Mouse (Mus musculus) liver, embryonic 14.5 days (tissue): ENCODE data around the gene Cdc42ep2. TPM values are rescaled to one million over a fixed set of nuclear protein-coding genes. Genes with fewer than 3 reads are reported as not detected.
A peak's percentile ranks its signal among the peaks of the same experiment; 100 is the strongest.

Experiments
- ATAC-seq: fragments of 200-750 bp; cut with Nextera tagmentation; 2 replicates; pipeline ENCODE4 v1.8.0; 2017; ENCODE audit warnings: moderate number of reproducible peaks, mild to moderate bottlenecking, moderate library complexity; ENCODE audit not compliant: insufficient read depth
- DNase-seq, 3 experiments: peaks; one replicate each; pipeline ENCODE4 v3.0.0-alpha.2; 2012 to 2013; ENCODE audit warnings: low read depth in 3 of 3, low spot score in 3 of 3
- H3K27ac ChIP-seq: fragments of 300-500 bp; sonication (generic); 2 replicates; pipeline ENCODE4 v1.5.1; 2014; ENCODE audit warnings: moderate library complexity, mild to moderate bottlenecking, control low read depth, inconsistent platforms
- H3K27me3 ChIP-seq: fragments of 300-500 bp; sonication (generic); 2 replicates; pipeline ENCODE4 v1.6.1; 2014; ENCODE audit warnings: mild to moderate bottlenecking, low read length, moderate library complexity; ENCODE audit not compliant: control insufficient read depth, insufficient read depth
- H3K36me3 ChIP-seq: fragments of 300-500 bp; sonication (generic); replicated peaks from 2 replicates; pipeline ENCODE4 v1.6.1; 2014; ENCODE audit warnings: low read depth; ENCODE audit not compliant: control insufficient read depth, insufficient read depth
- H3K4me1 ChIP-seq, 2 experiments: fragments of 200-500 bp in 1 of 2; fragments of 300-500 bp in 1 of 2; sonication (generic) in 1 of 2; replicated peaks; 2 replicates each; pipeline ENCODE4 v1.6.1; 2012 to 2014; ENCODE audit warnings: antibody characterized with exemption in 1 of 2, inconsistent platforms in 1 of 2, low read length in 1 of 2; ENCODE audit not compliant: control insufficient read depth in 2 of 2, insufficient read depth in 2 of 2
- H3K4me2 ChIP-seq: fragments of 300-500 bp; sonication (generic); 2 replicates; pipeline ENCODE4 v1.6.1; 2014; ENCODE audit warnings: low read depth, mild to moderate bottlenecking, control low read depth, moderate library complexity
- H3K4me3 ChIP-seq, 2 experiments: fragments of 200-500 bp in 1 of 2; fragments of 300-500 bp in 1 of 2; sonication (generic) in 1 of 2; 2 replicates each; pipeline ENCODE4 v1.5.1; 2012 to 2014; ENCODE audit warnings: low read depth in 2 of 2, low read length in 2 of 2, mild to moderate bottlenecking in 2 of 2, control low read depth in 1 of 2, inconsistent platforms in 1 of 2, moderate library complexity in 1 of 2; ENCODE audit not compliant: insufficient read depth in 1 of 2
- H3K9ac ChIP-seq: fragments of 300-500 bp; sonication (generic); replicated peaks from 2 replicates; pipeline ENCODE4 v1.6.1; 2014; ENCODE audit warnings: mild to moderate bottlenecking, control low read depth, moderate library complexity
- H3K9me3 ChIP-seq: fragments of 300-500 bp; sonication (generic); 2 replicates; pipeline ENCODE4 v1.6.1; 2016; ENCODE audit warnings: low read length, mixed read lengths; ENCODE audit not compliant: control insufficient read depth
- CTCF ChIP-seq: IDR thresholded peaks from 2 replicates; pipeline ENCODE4 v1.5.1; 2016; ENCODE audit warnings: antibody characterized with exemption, low read depth, control low read depth
- EP300 ChIP-seq: IDR thresholded peaks from 2 replicates; pipeline ENCODE4 v1.6.1; 2016; ENCODE audit warnings: antibody characterized with exemption, low read depth
- whole genome bisulfite sequencing: fragments of 180-500 bp; shearing (Covaris S2); extraction: QIAGEN DNeasy Blood & Tissue Kit; methylation state at CpG from one replicate; pipeline ENCODE4 v1.1.7; 2014; ENCODE audit not compliant: insufficient replicate concordance; 5-methylcytosine and 5-hydroxymethylcytosine counted together
- polyA plus RNA-seq, 2 experiments: library from polyadenylated mRNA; depleted of rRNA in 1 of 2; stranded (reverse) in 1 of 2; unstranded in 1 of 2; fragments of >200 nt; fragmentation: Nextera tagmentation in 1 of 2; extraction: Ambion mirVana in 1 of 2; gene quantifications; 2 replicates each; pipeline versions ENCODE4 v1.2.1 to v1.2.3; 2012 to 2014

The Cdc42ep2 gene
- polyA plus RNA-seq, 2 experiments = 2.1 to 2.2 TPM

DNA sequence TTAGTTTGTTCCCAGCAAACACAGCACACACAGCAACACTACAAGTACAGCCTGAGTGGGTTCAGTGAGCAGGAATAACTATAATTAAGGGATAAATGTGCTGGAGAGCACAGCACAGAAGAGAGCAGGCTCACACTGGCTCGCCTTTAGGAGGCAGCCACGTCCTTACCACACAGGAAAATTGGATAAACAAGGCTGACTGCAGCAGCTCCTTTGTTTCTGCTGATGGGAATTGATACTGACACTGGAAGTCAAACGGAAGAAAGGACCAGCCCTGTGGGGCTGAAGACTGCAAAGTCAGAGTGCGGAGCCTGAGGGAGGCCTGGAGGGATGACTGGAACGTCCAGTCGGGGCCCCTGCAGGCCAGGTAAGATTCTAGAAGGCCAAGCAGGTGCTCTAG is 14.4 kb downstream of the Cdc42ep2 start:
- Histone ChIP-seq H3K4me2 (peak overlapping the region; percentile 94), H3K4me1 (peaks cover 20 to 29% of the 10 kb centered on the region in 2 experiments), H3K4me3 (0 out of 4 replicates have a peak overlapping the region, but pooled peaks of 1 of the 2 experiments have one; percentile 2), H3K27ac (no peak overlapping the region), H3K27me3 (no peaks in the 10 kb centered on the region), H3K9me3 (no peaks in the 10 kb centered on the region), H3K9ac (no peak overlapping the region), H3K36me3 (peaks cover 29% of the 10 kb centered on the region)
- no peak for TF ChIP-seq EP300
- no peak; the same call in 1 of the 2 replicates for TF ChIP-seq CTCF
- DNase-seq (no peak), ATAC-seq (no peak)
- 67% methylated on average over 6 of the region's 6 CpGs for WGBS

- whole genome bisulfite sequencing = 86% methylated on average over 3 of the region's 3 CpGs
- H3K36me3 ChIP-seq = peaks cover 51% of the 10 kb centered on the region
Measured at GRCm38 (mm10) chr19:5907275-5907674, 17.3 kb downstream of the Cdc42ep2 start.

GRCm38 (mm10) chr19:5894002-5894678 is 30.5 kb downstream of the Cdc42ep2 start, which contains the start of gene Tigd3:
Gene Tigd3 (minus strand): TSS chr19:5894149.
- Histone ChIP-seq H3K9me3 (no peaks in the 10 kb centered on the region), H3K9ac (peak within 1 kb of the TSS; percentile 87), H3K4me1 (peaks cover 4 to 13% of the 10 kb centered on the region in 2 experiments; a peak in 3 of 4 replicates), H3K27me3 (no peaks in the 10 kb centered on the region), H3K27ac (peak within 1 kb of the TSS; percentile 64), H3K4me3 (peak within 1 kb of the TSS; percentile 76 to 82), H3K4me2 (peak within 1 kb of the TSS; percentile 95), H3K36me3 (peaks cover 19% of the 10 kb centered on the region)
- ATAC-seq (peak; percentile 94), DNase-seq (peak; percentile 90 to 91 (median 91))
- 4% methylated on average over 36 of the region's 36 CpGs for WGBS
- TF ChIP-seq EP300 (peak; percentile 15; the same call in 1 of the 2 replicates), CTCF (no peak)

More at GRCm38 (mm10) chr19:5907275-5907674, 17.3 kb downstream of the Cdc42ep2 start:
- H3K27me3 ChIP-seq = no peaks in the 10 kb centered on the region
- ATAC-seq = no peak
- peaks cover 12 to 19% of the 10 kb centered on the region in 2 experiments for H3K4me1 ChIP-seq
- no peak for DNase-seq
- TF ChIP-seq CTCF (no peak), EP300 (no peak)
- H3K27ac ChIP-seq = no peak overlapping the region
- H3K4me3 ChIP-seq = no peak overlapping the region
- no peak overlapping the region for H3K4me2 ChIP-seq
- no peaks in the 10 kb centered on the region for H3K9me3 ChIP-seq
- no peak overlapping the region for H3K9ac ChIP-seq

DNA sequence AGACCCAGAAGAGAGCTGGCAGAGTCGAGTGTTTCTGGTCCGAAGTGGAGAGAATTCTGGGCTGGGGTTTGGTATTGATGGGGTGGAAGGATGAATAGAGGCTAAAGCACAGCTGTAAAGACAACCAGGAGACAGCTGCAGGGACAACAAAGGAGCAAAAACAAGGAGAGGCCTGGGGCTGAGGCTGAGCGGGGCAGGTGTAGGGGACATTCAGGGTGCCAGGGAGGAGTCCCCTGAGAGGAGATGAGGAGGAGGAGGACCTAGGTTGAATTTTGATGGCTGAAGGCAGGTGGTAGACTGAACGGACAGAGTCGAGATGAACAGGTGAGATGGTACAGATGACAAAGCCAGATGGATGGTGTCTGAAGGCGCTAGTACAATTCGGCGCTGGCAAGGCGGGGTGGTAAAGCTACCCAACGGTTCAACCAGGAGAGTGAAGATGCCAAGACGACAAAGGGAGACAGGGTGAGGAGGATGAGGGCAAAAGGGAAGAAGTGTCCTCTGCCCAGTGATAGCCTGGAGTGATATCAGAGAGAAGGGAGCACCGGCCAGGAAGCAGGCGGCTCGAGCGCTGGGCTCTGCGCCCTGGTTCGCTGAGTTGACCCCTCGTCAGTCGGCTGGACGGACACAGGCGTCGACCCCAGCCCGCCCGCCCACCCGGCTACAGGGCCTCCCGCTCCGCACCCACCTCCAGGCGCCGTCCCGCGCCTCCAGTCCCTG is 31.2 kb downstream of the Cdc42ep2 start:
- ATAC-seq (peak; percentile 49; the same call in 1 of the 2 replicates), DNase-seq (no peak)
- Histone ChIP-seq H3K4me1 (peaks cover 4 to 13% of the 10 kb centered on the region in 2 experiments; a peak in 3 of 4 replicates), H3K4me2 (peak overlapping the region; percentile 95), H3K9me3 (no peaks in the 10 kb centered on the region), H3K27ac (peak overlapping the region; percentile 64), H3K36me3 (peaks cover 15% of the 10 kb centered on the region), H3K4me3 (peak overlapping the region; percentile 76 to 82), H3K9ac (peak overlapping the region; percentile 87), H3K27me3 (no peaks in the 10 kb centered on the region)
- WGBS = 12% methylated on average over 31 of the region's 31 CpGs
- no peak for TF ChIP-seq EP300
- no peak for TF ChIP-seq CTCF

- no peak for TF ChIP-seq EP300
- no peak for TF ChIP-seq CTCF
- Histone ChIP-seq H3K27me3 (no peaks in the 10 kb centered on the region), H3K4me1 (peaks cover 4 to 13% of the 10 kb centered on the region in 2 experiments; a peak in 3 of 4 replicates), H3K9ac (peak overlapping the region; percentile 87; the same call in 1 of the 2 replicates), H3K4me3 (peak overlapping the region in 1 of 2 experiments; percentile 82; a peak in 2 of 4 replicates), H3K36me3 (peaks cover 11% of the 10 kb centered on the region), H3K9me3 (no peaks in the 10 kb centered on the region), H3K4me2 (peak overlapping the region; percentile 95), H3K27ac (no peak overlapping the region)
- ATAC-seq (no peak), DNase-seq (no peak)
- 95% methylated on average over 13 of the region's 13 CpGs for WGBS
Measured at GRCm38 (mm10) chr19:5892735-5893134, 31.9 kb downstream of the Cdc42ep2 start.
